Mouse (Mus musculus): ENCODE measurements around the gene Kif27. TPM values are rescaled to one million over a fixed set of nuclear protein-coding genes. Genes with fewer than 3 reads are reported as not detected.

The Kif27 gene
- total and polyA plus RNA-seq, 3 experiments: 0.13 to 0.42 TPM; not detected in 1

- Histone ChIP-seq H3K79me2 (ENCODE audit: control insufficient read depth, insufficient read depth, low read length, poor library complexity) (no peaks in the 10 kb centered on the region), H3K36me3 (ENCODE audit: control insufficient read depth in 1 of 2, insufficient read depth in 2 of 2, low read length in 2 of 2) (no peaks in the 10 kb centered on the region), H3K27me3 (ENCODE audit: control insufficient read depth in 1 of 2, insufficient read depth in 2 of 2, low read length in 2 of 2) (peaks cover 0 to 4% of the 10 kb centered on the region in 2 experiments; a peak in 2 of 4 replicates), H3K9me3 (replicated peaks; ENCODE audit: insufficient read depth, low read length) (no peaks in the 10 kb centered on the region), H3K27ac (ENCODE audit: control insufficient read depth, low read depth, low read length) (no peak overlapping the region), H3K4me3 (ENCODE audit: control insufficient read depth in 1 of 2, insufficient read depth in 1 of 2, low read depth in 2 of 2, low read length in 2 of 2) (no peak overlapping the region), H3K4me1 (ENCODE audit: control insufficient read depth in 1 of 2, insufficient read depth in 2 of 2, low read length in 2 of 2) (no peaks in the 10 kb centered on the region), H3K9ac (ENCODE audit: control insufficient read depth, low read depth, low read length, poor library complexity, severe bottlenecking) (no peak overlapping the region)
- TF ChIP-seq ZNF384 (IDR thresholded peaks at IDR 0.05; ENCODE audit: low read depth, low read length) (no peak), USF1 (IDR thresholded peaks at IDR 0.05; ENCODE audit: low read depth, low read length) (no peak), POLR2AphosphoS5 (IDR thresholded peaks at IDR 0.05; ENCODE audit: borderline replicate concordance, low read depth, low read length) (no peak), ZC3H11A (IDR thresholded peaks at IDR 0.05; ENCODE audit: low read depth, low read length) (no peak), POLR2A (IDR thresholded peaks at IDR 0.05; ENCODE audit: control insufficient read depth in 1 of 2, insufficient read depth in 1 of 2, low read depth in 1 of 2, low read length in 2 of 2, poor library complexity in 1 of 2) (no peak), MAFK (IDR thresholded peaks at IDR 0.05; ENCODE audit: borderline replicate concordance, low read depth, low read length) (no peak), RAD21 (IDR thresholded peaks at IDR 0.05; ENCODE audit: low read depth, low read length) (no peak), ZMIZ1 (IDR thresholded peaks at IDR 0.05; ENCODE audit: low read depth, low read length) (no peak), MAZ (IDR thresholded peaks at IDR 0.05; ENCODE audit: low read depth, low read length) (no peak), E2F4 (IDR thresholded peaks at IDR 0.05; ENCODE audit: borderline replicate concordance, low read depth, low read length) (no peak), RCOR1 (IDR thresholded peaks at IDR 0.05; ENCODE audit: low read depth, low read length) (no peak)
- no peak for DNase-seq (ENCODE audit: low read depth, low spot score)
Observed at GRCm38 (mm10) chr13:58352996-58353395, 5.9 kb downstream of the Kif27 start.

GRCm38 (mm10) chr13:58350606-58351005 is 8.3 kb downstream of the Kif27 start:
- H3K9ac ChIP-seq (ENCODE audit: control insufficient read depth, low read depth, low read length, poor library complexity, severe bottlenecking): no peak overlapping the region
- H3K79me2 ChIP-seq (ENCODE audit: control insufficient read depth, insufficient read depth, low read length, poor library complexity): no peaks in the 10 kb centered on the region
- H3K4me1 ChIP-seq (ENCODE audit: control insufficient read depth in 1 of 2, insufficient read depth in 2 of 2, low read length in 2 of 2): no peaks in the 10 kb centered on the region
- no peaks in the 10 kb centered on the region for H3K9me3 ChIP-seq (replicated peaks; ENCODE audit: insufficient read depth, low read length)
- TF ChIP-seq EP300 (IDR thresholded peaks at IDR 0.05; ENCODE audit: low read depth in 1 of 2, low read length in 2 of 2) (no peak), UBTF (IDR thresholded peaks at IDR 0.05; ENCODE audit: borderline replicate concordance, insufficient read depth, low read depth, low read length) (no peak), MAZ (IDR thresholded peaks at IDR 0.05; ENCODE audit: low read depth, low read length) (no peak), CHD1 (IDR thresholded peaks at IDR 0.05; ENCODE audit: low read depth, low read length) (no peak), MAX (IDR thresholded peaks at IDR 0.05; ENCODE audit: low read length) (no peak), MXI1 (IDR thresholded peaks at IDR 0.05; ENCODE audit: low read depth, low read length) (no peak), MAFK (IDR thresholded peaks at IDR 0.05; ENCODE audit: borderline replicate concordance, low read depth, low read length) (no peak), HCFC1 (IDR thresholded peaks at IDR 0.05; ENCODE audit: low read depth, low read length) (no peak), CHD2 (IDR thresholded peaks at IDR 0.05; ENCODE audit: low read length) (no peak), POLR2AphosphoS2 (IDR thresholded peaks at IDR 0.05; ENCODE audit: low read length) (no peak)
- no peak overlapping the region for H3K4me3 ChIP-seq (ENCODE audit: control insufficient read depth in 1 of 2, insufficient read depth in 1 of 2, low read depth in 2 of 2, low read length in 2 of 2)
- no peaks in the 10 kb centered on the region for H3K36me3 ChIP-seq (ENCODE audit: control insufficient read depth in 1 of 2, insufficient read depth in 2 of 2, low read length in 2 of 2)
- peaks cover 0 to 4% of the 10 kb centered on the region in 2 experiments; a peak in 2 of 4 replicates for H3K27me3 ChIP-seq (ENCODE audit: control insufficient read depth in 1 of 2, insufficient read depth in 2 of 2, low read length in 2 of 2)
- no peak overlapping the region for H3K27ac ChIP-seq (ENCODE audit: control insufficient read depth, low read depth, low read length)
- no peak for DNase-seq (ENCODE audit: low read depth, low spot score)
